Mouse (Mus musculus) heart, postnatal 36 days (tissue): ENCODE measurements around the gene Dnah2. TPM values are rescaled to one million over a fixed set of nuclear protein-coding genes. Genes with fewer than 3 reads are reported as not detected.

Source experiments
- DNase-seq, 2 experiments: peaks; one replicate each; pipeline ENCODE4 v3.0.0; 2021 to 2022
- intact Hi-C: fragments of 180-260 bp; cut with DNase I; formaldehyde crosslinking; loops from one replicate; pipeline ENCODE4 v1.15.1; 2025
- microRNA-seq, 2 experiments: library from miRNA; unstranded; fragments of <30 nt; microRNA quantifications; one replicate each; pipeline ENCODE4 v1.2.0; 2021; ENCODE audit warnings: borderline number of aligned reads in 2 of 2
- total RNA-seq, 2 experiments: library from RNA; stranded (reverse); gene quantifications; 2 replicates each; pipeline ENCODE4 v1.2.3; 2021

Gene Dnah2
- total RNA-seq, 2 experiments from 2014 or later: 0.33 to 0.57 TPM

GRCm38 (mm10) chr11:69375646-69376045 lies 173.3 kb downstream of the Dnah2 start:
- no peak for DNase-seq
- intact Hi-C loops: no loop called here

- no peak for DNase-seq
- intact Hi-C loops: no loop called here
Measured at GRCm38 (mm10) chr11:69373223-69373965, 175.5 kb downstream of the Dnah2 start.

DNA sequence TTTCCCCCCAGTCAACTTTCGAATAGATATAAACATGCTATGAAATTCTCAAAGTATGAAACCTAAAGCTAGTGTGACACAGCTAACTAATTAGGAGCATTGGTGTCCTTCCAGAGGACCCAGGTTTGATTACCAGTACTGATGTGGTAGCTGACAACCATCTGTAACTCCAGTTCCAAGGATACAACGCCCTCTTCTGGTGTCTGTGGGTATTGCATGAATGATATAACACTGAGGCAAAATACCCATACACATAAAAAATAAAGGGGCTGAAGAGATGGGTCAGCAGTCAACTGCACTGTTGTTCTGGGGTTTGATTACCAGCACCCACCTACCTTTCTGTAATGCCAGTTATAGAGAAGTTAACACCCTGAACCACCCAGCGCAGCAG lies 176.1 kb downstream of the Dnah2 start:
- no peak for DNase-seq
- intact Hi-C loops: no loop called here

DNA sequence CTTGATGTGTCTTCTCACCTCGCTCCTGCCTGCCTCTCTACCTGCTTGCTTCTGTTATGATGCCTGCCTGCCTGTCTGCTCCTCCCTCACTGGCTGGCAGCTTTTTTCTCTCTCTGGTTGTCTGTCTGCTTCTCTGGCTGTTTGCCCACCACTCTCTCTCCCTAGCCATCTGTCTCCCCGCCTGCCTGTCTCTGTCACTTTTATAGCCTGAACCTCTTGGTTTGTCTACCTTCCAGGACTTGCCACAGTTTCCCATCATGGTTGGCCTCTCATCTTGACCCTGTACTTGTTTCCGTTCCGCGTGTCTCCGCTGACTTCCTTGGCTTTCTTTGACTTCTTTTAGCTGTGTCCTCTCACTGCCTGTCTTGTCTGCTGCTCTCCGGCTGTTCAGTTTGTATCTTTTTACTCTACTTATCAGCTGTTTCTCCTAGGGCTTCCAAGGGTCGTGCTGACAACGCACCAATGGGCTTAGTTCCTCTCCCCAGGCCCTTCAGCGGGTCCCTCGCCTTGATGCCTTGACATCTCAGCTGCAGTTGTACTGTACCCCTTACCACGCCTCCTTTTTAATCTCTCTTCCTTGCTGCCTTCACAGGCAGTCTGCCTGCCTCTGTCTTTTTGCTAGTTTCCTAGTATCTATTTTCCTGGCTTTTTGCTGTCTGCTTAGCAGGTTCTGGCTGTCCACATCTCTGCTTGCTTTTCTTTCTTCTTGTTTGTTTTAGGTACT lies 176.7 kb downstream of the Dnah2 start:
- intact Hi-C loops: no loop called here
- DNase-seq: no peak

GRCm38 (mm10) chr11:69371601-69372000 lies 177.3 kb downstream of the Dnah2 start:
- intact Hi-C loops: loop anchor here (1.0 kb wide), 1 partner anchor 17 kb away; no protein-coding TSS in a partner anchor

DNA sequence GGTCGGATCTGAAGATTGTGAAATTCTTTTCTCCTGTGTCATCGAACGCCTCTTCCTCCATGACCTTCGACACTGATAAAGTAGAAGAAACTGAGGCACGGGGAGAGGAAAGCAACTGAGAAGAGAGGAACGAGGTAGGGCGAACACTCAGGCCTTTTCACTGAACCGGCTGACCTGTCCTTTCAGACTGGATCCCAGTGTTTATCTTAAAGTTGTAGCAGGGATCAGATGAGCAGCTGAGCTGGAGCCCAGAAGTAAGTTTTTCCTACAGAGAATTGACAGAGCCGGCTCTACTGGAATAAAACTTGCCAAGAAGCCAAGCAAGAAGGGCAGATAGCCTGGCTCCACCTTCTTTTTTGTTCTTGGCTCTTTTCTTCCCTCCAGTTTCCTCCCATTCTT lies 178.1 kb downstream of the Dnah2 start:
- DNase-seq: no peak
- intact Hi-C loops: loop anchor here (1.0 kb wide), 1 partner anchor 17 kb away; no protein-coding TSS in a partner anchor

More at GRCm38 (mm10) chr11:69371601-69372000, 177.3 kb downstream of the Dnah2 start:
- no peak for DNase-seq

Small RNA genes lying within 50 kb of the gene (microRNA-seq; reads per million reads assigned to microRNA genes)
- gene Gm27493: 0 reads per million in 2 experiments

Other genes starting within 250 kb of the Dnah2 start
- 1 to 10 TPM; 2.8 to 3.1 TPM for gene Cntrob, start 225.3 kb downstream of the Dnah2 start, total RNA-seq
- 10 to 100 TPM; 54.3 to 60.1 TPM for gene Trappc1, start 225.1 kb downstream of the Dnah2 start, total RNA-seq
- gene Kcnab3, start 222.9 kb downstream of the Dnah2 start, total RNA-seq: under 1 TPM in 1 of 2 experiments, not detected in 1; 0.28 TPM
- under 1 TPM; 0.27 to 0.89 TPM for gene Rnf227, start 208.6 kb downstream of the Dnah2 start, total RNA-seq
- 10 to 100 TPM; 21.8 to 22.8 TPM for gene Chd3, start 179.7 kb downstream of the Dnah2 start, total RNA-seq
- 100 to 1,000 TPM; 101 to 103 TPM for gene Naa38, start 153.6 kb downstream of the Dnah2 start, total RNA-seq
- 10 to 100 TPM; 29.6 to 31.8 TPM for gene Cyb5d1, start 153.5 kb downstream of the Dnah2 start, total RNA-seq
- gene Tmem88, start 150.9 kb downstream of the Dnah2 start, total RNA-seq: 10 to 100 TPM; 23.3 to 29.6 TPM
- gene Kdm6b, start 135.4 kb downstream of the Dnah2 start, total RNA-seq: 10 to 100 TPM; 26.1 to 29.1 TPM
- gene Efnb3, start 11.1 kb upstream of the Dnah2 start, total RNA-seq: 10 to 100 TPM; 77.4 to 98.0 TPM
- 1 to 10 TPM; 5.1 to 6.3 TPM for gene Wrap53, start 31.1 kb upstream of the Dnah2 start, total RNA-seq
- gene Trp53, start 31.2 kb upstream of the Dnah2 start, total RNA-seq: 10 to 100 TPM; 13.9 to 17.0 TPM
- gene Atp1b2, start 56.8 kb upstream of the Dnah2 start, total RNA-seq: 10 to 100 TPM; 20.9 to 22.5 TPM
- gene Shbg, start 68.8 kb upstream of the Dnah2 start, total RNA-seq: not detected
- gene Sat2, start 72.9 kb upstream of the Dnah2 start, total RNA-seq: 1 to 10 TPM; 3.7 to 4.1 TPM
- gene Fxr2, start 83.9 kb upstream of the Dnah2 start, total RNA-seq: 10 to 100 TPM; 87.3 to 98.6 TPM
- gene Sox15, start 106.2 kb upstream of the Dnah2 start, total RNA-seq: not detected
- gene Mpdu1, start 113.5 kb upstream of the Dnah2 start, total RNA-seq: 10 to 100 TPM; 14.9 to 16.2 TPM
- gene Cd68, start 117.0 kb upstream of the Dnah2 start, total RNA-seq: 1 to 10 TPM; 8.7 to 9.1 TPM
- 100 to 1,000 TPM; 188 to 222 TPM for gene Eif4a1, start 123.3 kb upstream of the Dnah2 start, total RNA-seq
- 10 to 100 TPM; 30.4 to 31.8 TPM for gene Senp3, start 133.0 kb upstream of the Dnah2 start, total RNA-seq
- gene Tnfsf13, start 136.7 kb upstream of the Dnah2 start, total RNA-seq: 1 to 10 TPM; 1.4 to 2.4 TPM
- gene Tnfsf12, start 146.7 kb upstream of the Dnah2 start, total RNA-seq: 10 to 100 TPM; 16.3 to 21.0 TPM
- 1 to 10 TPM; 4.4 to 4.6 TPM for gene Tnfsfm13, start 147.0 kb upstream of the Dnah2 start, total RNA-seq
- gene Polr2a, start 209.5 kb upstream of the Dnah2 start, total RNA-seq: 10 to 100 TPM; 30.1 to 35.4 TPM
- gene Slc35g3, start 212.9 kb upstream of the Dnah2 start, total RNA-seq: not detected
- 10 to 100 TPM; 39.0 to 43.1 TPM for gene Zbtb4, start 216.8 kb upstream of the Dnah2 start, total RNA-seq
- 1 to 10 TPM; 3.6 to 4.3 TPM for gene Chrnb1, start 246.8 kb upstream of the Dnah2 start, total RNA-seq